ENCODE assay signal across 21 mouse cellular contexts in genomic region chr5:123194856-123195255, GRCm38 (mm10). TPM values are rescaled to one million over a fixed set of nuclear protein-coding genes. Genes with fewer than 3 reads are reported as not detected.
DNase-seq lines count a peak whose midpoint lies in the region; ATAC-seq and TF ChIP-seq lines count a peak whose summit lies in the region.
"Had no signal": no experiment of that assay in that cellular context is flagged by ENCODE, and none has a peak within 500 bp of the region (broad histone marks: within the 10 kb centered on the region; RNA-seq: fewer than 3 reads in every experiment).

No protein-coding gene starts in this region.

- ATAC-seq in intestine, embryonic 14.5 days (replicated peaks; ENCODE audit: low FRiP score, low TSS enrichment, low read depth), result no peak
- ATAC-seq in intestine, postnatal 0 days, result no peak
- no peak for ATAC-seq in liver, embryonic 11.5 days (replicated peaks; ENCODE audit: low FRiP score)
- no peak for ATAC-seq in liver, embryonic 14.5 days (ENCODE audit: insufficient read depth)
- no peak for ATAC-seq in forebrain, embryonic 13.5 days
- ATAC-seq: activated CD4-positive, CD25-positive, alpha-beta regulatory T cell, adult 4 months; forebrain, embryonic 14.5 days; Patski had no signal

- TF ChIP-seq EP300 in liver, embryonic 14.5 days (IDR thresholded peaks at IDR 0.05; ENCODE audit: low read depth), result no peak

- no peak overlapping the region for H3K27ac ChIP-seq in intestine, embryonic 14.5 days (ENCODE audit: low read depth)
- H3K27ac ChIP-seq in intestine, postnatal 0 days (ENCODE audit: low read depth, low read length), result no peak overlapping the region
- no peak overlapping the region; the same call in 1 of the 2 replicates for H3K27ac ChIP-seq in liver, embryonic 11.5 days (ENCODE audit: low read depth, low read length)
- peak overlapping the region; percentile 16; the same call in 1 of the 2 replicates for H3K27ac ChIP-seq in liver, embryonic 14.5 days
- no peak overlapping the region for H3K27ac ChIP-seq in forebrain, embryonic 13.5 days
- H3K27ac ChIP-seq: embryonic facial prominence, embryonic 10.5 days; gastrocnemius, adult 2 months; heart, embryonic 15.5 days; hindbrain, embryonic 15.5 days had no signal

- H3K27me3 ChIP-seq in intestine, embryonic 14.5 days (replicated peaks; ENCODE audit: control insufficient read depth, insufficient read depth, low read length), result 0 out of 2 replicates have a peak, but pooled peaks cover 3% of the 10 kb centered on the region
- H3K27me3 ChIP-seq in intestine, postnatal 0 days (replicated peaks; ENCODE audit: control insufficient read depth, insufficient read depth, low read length), result no peaks in the 10 kb centered on the region
- H3K27me3 ChIP-seq in liver, embryonic 11.5 days (replicated peaks; ENCODE audit: control insufficient read depth, insufficient read depth, low read length), result no peaks in the 10 kb centered on the region
- no peaks in the 10 kb centered on the region for H3K27me3 ChIP-seq in liver, embryonic 14.5 days (ENCODE audit: control insufficient read depth, insufficient read depth, low read length)
- no peaks in the 10 kb centered on the region for H3K27me3 ChIP-seq in forebrain, embryonic 13.5 days
- H3K27me3 ChIP-seq: heart, embryonic 15.5 days; hindbrain, embryonic 15.5 days had no signal

- 90% methylated on average over 6 of the region's 6 CpGs for WGBS in intestine, embryonic 14.5 days
- WGBS in intestine, postnatal 0 days, result 86% methylated on average over 6 of the region's 6 CpGs
- WGBS in liver, embryonic 11.5 days, result 84% methylated on average over 6 of the region's 6 CpGs
- WGBS in liver, embryonic 14.5 days (ENCODE audit: insufficient replicate concordance), result 73% methylated on average over 6 of the region's 6 CpGs
- 88% methylated on average over 6 of the region's 6 CpGs for WGBS in forebrain, embryonic 13.5 days

- TF ChIP-seq CTCF in intestine, postnatal 0 days (IDR thresholded peaks at IDR 0.05; ENCODE audit: low read depth), result no peak
- TF ChIP-seq CTCF in liver, embryonic 14.5 days (IDR thresholded peaks at IDR 0.05; ENCODE audit: low read depth), result no peak

- H3K9ac ChIP-seq in intestine, embryonic 14.5 days (ENCODE audit: low read length), result no peak overlapping the region
- no peak overlapping the region for H3K9ac ChIP-seq in intestine, postnatal 0 days (ENCODE audit: low read depth, low read length)
- no peak overlapping the region for H3K9ac ChIP-seq in liver, embryonic 11.5 days (ENCODE audit: low read depth, low read length)
- H3K9ac ChIP-seq in liver, embryonic 14.5 days (replicated peaks), result no peak overlapping the region
- no peak overlapping the region for H3K9ac ChIP-seq in forebrain, embryonic 13.5 days
- H3K9ac ChIP-seq: heart, embryonic 15.5 days; hindbrain, embryonic 15.5 days had no signal

- no peak overlapping the region for H3K4me3 ChIP-seq in intestine, embryonic 14.5 days (ENCODE audit: low read depth, low read length)
- H3K4me3 ChIP-seq in intestine, postnatal 0 days (ENCODE audit: low read depth, low read length), result no peak overlapping the region
- no peak overlapping the region for H3K4me3 ChIP-seq in liver, embryonic 11.5 days (ENCODE audit: low read depth, low read length)
- no peak overlapping the region for H3K4me3 ChIP-seq in liver, embryonic 14.5 days (ENCODE audit: insufficient read depth in 1 of 2, low read depth in 2 of 2, low read length in 2 of 2)
- no peak overlapping the region for H3K4me3 ChIP-seq in forebrain, embryonic 13.5 days
- H3K4me3 ChIP-seq: embryonic facial prominence, embryonic 10.5 days; gastrocnemius, adult 2 months; heart, embryonic 15.5 days; hindbrain, embryonic 15.5 days had no signal

- DNase-seq in intestine, embryonic 14.5 days (ENCODE audit: low spot score), result peak; percentile 28
- DNase-seq in liver, embryonic 11.5 days (ENCODE audit: low spot score), result peak; percentile 26
- no peak for DNase-seq in liver, embryonic 14.5 days (ENCODE audit: low read depth in 3 of 3, low spot score in 3 of 3)
- no peak for DNase-seq in testis, postnatal 14 days (ENCODE audit: low spot score)
- DNase-seq: adrenal gland, postnatal 25 days; cerebellum, adult 2 months; cerebellum, postnatal 10 days; gastrocnemius, adult 2 months; gastrocnemius, postnatal 25 days; heart, postnatal 14 days had no signal

- no peaks in the 10 kb centered on the region for H3K4me1 ChIP-seq in intestine, embryonic 14.5 days (replicated peaks; ENCODE audit: control insufficient read depth, insufficient read depth, low read length)
- no peaks in the 10 kb centered on the region for H3K4me1 ChIP-seq in intestine, postnatal 0 days (replicated peaks; ENCODE audit: control insufficient read depth, insufficient read depth, low read length)
- H3K4me1 ChIP-seq in liver, embryonic 11.5 days (replicated peaks; ENCODE audit: control insufficient read depth, insufficient read depth, low read length), result peaks cover 15% of the 10 kb centered on the region
- H3K4me1 ChIP-seq in liver, embryonic 14.5 days (replicated peaks; ENCODE audit: control insufficient read depth in 2 of 2, insufficient read depth in 2 of 2, low read length in 1 of 2), result peaks cover 49 to 53% of the 10 kb centered on the region in 2 experiments
- no peaks in the 10 kb centered on the region for H3K4me1 ChIP-seq in forebrain, embryonic 13.5 days
- H3K4me1 ChIP-seq: embryonic facial prominence, embryonic 10.5 days; heart, embryonic 15.5 days; hindbrain, embryonic 15.5 days had no signal

- H3K36me3 ChIP-seq in intestine, embryonic 14.5 days (ENCODE audit: control insufficient read depth, insufficient read depth, low read length), result no peaks in the 10 kb centered on the region
- no peaks in the 10 kb centered on the region for H3K36me3 ChIP-seq in intestine, postnatal 0 days (ENCODE audit: control insufficient read depth, insufficient read depth)
- H3K36me3 ChIP-seq in liver, embryonic 11.5 days (ENCODE audit: control insufficient read depth, insufficient read depth, low read length), result no peaks in the 10 kb centered on the region
- H3K36me3 ChIP-seq in liver, embryonic 14.5 days (replicated peaks; ENCODE audit: control insufficient read depth, insufficient read depth, low read depth), result no peaks in the 10 kb centered on the region
- H3K36me3 ChIP-seq in forebrain, embryonic 13.5 days (ENCODE audit: poor library complexity, severe bottlenecking), result no peaks in the 10 kb centered on the region
- H3K36me3 ChIP-seq: embryonic facial prominence, embryonic 10.5 days; heart, embryonic 15.5 days; hindbrain, embryonic 15.5 days had no signal

- no peaks in the 10 kb centered on the region for H3K9me3 ChIP-seq in intestine, embryonic 14.5 days (ENCODE audit: control insufficient read depth, low read length)
- no peaks in the 10 kb centered on the region for H3K9me3 ChIP-seq in intestine, postnatal 0 days (ENCODE audit: control insufficient read depth)
- no peaks in the 10 kb centered on the region for H3K9me3 ChIP-seq in liver, embryonic 11.5 days (ENCODE audit: control insufficient read depth, low read length)
- H3K9me3 ChIP-seq in liver, embryonic 14.5 days (ENCODE audit: control insufficient read depth, low read length), result no peaks in the 10 kb centered on the region
- no peaks in the 10 kb centered on the region for H3K9me3 ChIP-seq in forebrain, embryonic 13.5 days (replicated peaks)
- H3K9me3 ChIP-seq: embryonic facial prominence, embryonic 10.5 days; heart, embryonic 15.5 days; hindbrain, embryonic 15.5 days had no signal

- no peak overlapping the region for H3K4me2 ChIP-seq in intestine, embryonic 14.5 days (ENCODE audit: low read length)
- no peak overlapping the region for H3K4me2 ChIP-seq in intestine, postnatal 0 days (replicated peaks; ENCODE audit: low read depth)
- H3K4me2 ChIP-seq in liver, embryonic 11.5 days, result no peak overlapping the region
- no peak overlapping the region for H3K4me2 ChIP-seq in liver, embryonic 14.5 days (ENCODE audit: low read depth)
- H3K4me2 ChIP-seq in forebrain, embryonic 13.5 days, result no peak overlapping the region
- H3K4me2 ChIP-seq: heart, embryonic 11.5 days; heart, embryonic 15.5 days; hindbrain, embryonic 15.5 days had no signal

RNA-seq across cellular contexts. Expression of gene Hpd, which starts 12.3 kb away (rescaled TPM):
- polyA plus RNA-seq in intestine, embryonic 14.5 days (2014; fragmentation: Nextera tagmentation; extraction: Ambion mirVana), result 1.3 and 1.9 TPM in 2 replicates
- polyA plus RNA-seq in intestine, postnatal 0 days (2015; fragmentation: Nextera tagmentation; extraction: Ambion mirVana), result 3.9 and 4.7 TPM in 2 replicates
- polyA plus RNA-seq in liver, embryonic 11.5 days (2014; fragmentation: Nextera tagmentation; extraction: Ambion mirVana), result 2.5 and 3.5 TPM in 2 replicates
- 28.7 and 29.2 TPM in 2 replicates for polyA plus RNA-seq in liver, embryonic 14.5 days (2012; rRNA removed)
- polyA plus RNA-seq in liver, embryonic 14.5 days (2014; fragmentation: Nextera tagmentation; extraction: Ambion mirVana), result 26.7 and 37.0 TPM in 2 replicates
- polyA plus RNA-seq in forebrain, embryonic 13.5 days (2015; fragmentation: Nextera tagmentation; extraction: Ambion mirVana), result not detected in 2 replicates
- polyA plus RNA-seq: activated CD4-positive, CD25-positive, alpha-beta regulatory T cell, adult 4 months; cerebellum, adult 2 months; embryonic facial prominence, embryonic 10.5 days; embryonic facial prominence, embryonic 14.5 days; forebrain, embryonic 14.5 days; heart, embryonic 11.5 days; heart, embryonic 15.5 days; hindbrain, embryonic 11.5 days; hindbrain, embryonic 15.5 days; Patski had no signal

RNA-seq across cellular contexts. Expression of gene Psmd9, which starts 25.6 kb away (rescaled TPM):
- 58.6 and 68.4 TPM in 2 replicates for polyA plus RNA-seq in intestine, embryonic 14.5 days (2014; fragmentation: Nextera tagmentation; extraction: Ambion mirVana)
- 50.9 and 57.5 TPM in 2 replicates for polyA plus RNA-seq in intestine, postnatal 0 days (2015; fragmentation: Nextera tagmentation; extraction: Ambion mirVana)
- 103 TPM in 2 replicates for polyA plus RNA-seq in liver, embryonic 11.5 days (2014; fragmentation: Nextera tagmentation; extraction: Ambion mirVana)
- 17.4 and 26.6 TPM in 2 replicates for polyA plus RNA-seq in liver, embryonic 14.5 days (2012; rRNA removed)
- polyA plus RNA-seq in liver, embryonic 14.5 days (2014; fragmentation: Nextera tagmentation; extraction: Ambion mirVana), result 51.4 and 55.1 TPM in 2 replicates
- 75.5 and 77.3 TPM in 2 replicates for polyA plus RNA-seq in forebrain, embryonic 13.5 days (2015; fragmentation: Nextera tagmentation; extraction: Ambion mirVana)

RNA-seq across cellular contexts. Expression of gene Setd1b, which starts 52.9 kb away (rescaled TPM):
- 10.3 and 10.6 TPM in 2 replicates for polyA plus RNA-seq in intestine, embryonic 14.5 days (2014; fragmentation: Nextera tagmentation; extraction: Ambion mirVana)
- polyA plus RNA-seq in intestine, postnatal 0 days (2015; fragmentation: Nextera tagmentation; extraction: Ambion mirVana), result 5.4 and 6.7 TPM in 2 replicates
- 7.9 and 9.6 TPM in 2 replicates for polyA plus RNA-seq in liver, embryonic 11.5 days (2014; fragmentation: Nextera tagmentation; extraction: Ambion mirVana)
- polyA plus RNA-seq in liver, embryonic 14.5 days (2012; rRNA removed), result 2.3 and 2.7 TPM in 2 replicates
- 3.3 and 4.3 TPM in 2 replicates for polyA plus RNA-seq in liver, embryonic 14.5 days (2014; fragmentation: Nextera tagmentation; extraction: Ambion mirVana)
- 13.4 and 13.9 TPM in 2 replicates for polyA plus RNA-seq in forebrain, embryonic 13.5 days (2015; fragmentation: Nextera tagmentation; extraction: Ambion mirVana)

RNA-seq across cellular contexts. Expression of gene Wdr66, which starts 57.0 kb away (rescaled TPM):
- polyA plus RNA-seq in intestine, embryonic 14.5 days (2014; fragmentation: Nextera tagmentation; extraction: Ambion mirVana), result 1.1 and 1.8 TPM in 2 replicates
- polyA plus RNA-seq in intestine, postnatal 0 days (2015; fragmentation: Nextera tagmentation; extraction: Ambion mirVana), result 0.42 and 0.51 TPM in 2 replicates
- 0.12 and 0.40 TPM in 2 replicates for polyA plus RNA-seq in liver, embryonic 11.5 days (2014; fragmentation: Nextera tagmentation; extraction: Ambion mirVana)
- 0.11 and 0.16 TPM in 2 replicates for polyA plus RNA-seq in liver, embryonic 14.5 days (2012; rRNA removed)
- polyA plus RNA-seq in liver, embryonic 14.5 days (2014; fragmentation: Nextera tagmentation; extraction: Ambion mirVana), result 0.10 TPM in 1 of 2 replicates, not detected in the other
- polyA plus RNA-seq in forebrain, embryonic 13.5 days (2015; fragmentation: Nextera tagmentation; extraction: Ambion mirVana), result 1.5 and 2.1 TPM in 2 replicates

Comparison
In these comparisons a context has a peak if more than half of its experiments do, and no peak if none do; other contexts are left out.
1. DNase-seq: peak in intestine, embryonic 14.5 days (single experiment) and liver, embryonic 11.5 days (single experiment); none in liver, embryonic 14.5 days (0 of 3) and testis, postnatal 14 days (single experiment).